Mouse (Mus musculus): ENCODE data around the gene Lbhd2.

Gene Lbhd2

GRCm38 (mm10) chr12:111447350-111447749, 40.7 kb downstream of the Lbhd2 start:
- DNase-seq (ENCODE audit: low spot score in 2 of 2) = no peak

- DNase-seq (ENCODE audit: low spot score in 2 of 2) = no peak
These were observed 41.5 kb downstream of the Lbhd2 start for GRCm38 (mm10) chr12:111447898-111448760.

GRCm38 (mm10) chr12:111448931-111449705, 42.5 kb downstream of the Lbhd2 start:
- DNase-seq (ENCODE audit: low spot score in 2 of 2) = no peak

GRCm38 (mm10) chr12:111450359-111450758, 43.8 kb downstream of the Lbhd2 start:
- DNase-seq (ENCODE audit: low spot score in 2 of 2) = no peak

DNA sequence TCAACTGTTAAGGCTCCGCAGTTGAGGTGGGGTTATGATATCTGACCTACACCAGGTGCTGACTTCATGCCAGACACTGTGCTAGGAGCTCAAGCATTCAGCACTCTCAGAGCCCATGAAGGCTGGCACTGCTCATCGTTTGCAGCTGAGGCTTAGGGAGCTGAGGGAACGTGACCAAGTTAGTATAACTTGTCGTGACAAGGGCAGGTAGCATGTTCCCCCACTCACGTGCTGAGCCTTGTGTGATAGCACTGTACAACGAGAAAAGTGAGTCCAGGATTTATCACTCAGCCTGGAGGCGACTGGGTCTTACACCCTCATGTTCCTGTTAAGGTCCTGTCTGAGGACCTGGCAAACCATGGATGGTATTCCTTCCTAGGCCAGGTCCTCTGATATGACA, 45.0 kb downstream of the Lbhd2 start:
- no peak for DNase-seq (ENCODE audit: low spot score in 2 of 2)

DNA sequence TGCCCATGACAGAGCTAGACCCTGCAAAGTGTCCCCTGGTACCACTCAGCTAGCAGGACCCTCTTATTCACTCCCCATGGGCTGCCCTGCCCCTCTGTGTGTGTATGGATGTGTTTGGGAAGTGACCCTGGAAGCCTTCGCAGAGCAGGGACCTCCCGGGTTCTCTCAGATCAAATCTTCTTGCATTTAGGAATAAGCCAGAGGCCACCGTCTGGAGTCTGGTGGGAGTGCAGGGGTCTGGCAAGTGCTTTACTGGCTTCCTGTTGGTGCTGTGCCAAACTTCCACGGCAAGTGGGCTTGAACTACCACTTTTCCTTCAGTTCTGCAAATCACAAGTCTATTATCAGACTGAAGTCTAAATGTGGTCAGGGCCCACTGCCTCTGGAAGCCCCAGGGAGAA, 47.4 kb downstream of the Lbhd2 start:
- DNase-seq (ENCODE audit: low spot score in 2 of 2) = no peak

GRCm38 (mm10) chr12:111454543-111455280, 48.1 kb downstream of the Lbhd2 start:
- no peak for DNase-seq (ENCODE audit: low spot score in 2 of 2)

GRCm38 (mm10) chr12:111455311-111455846, 48.8 kb downstream of the Lbhd2 start:
- no peak for DNase-seq (ENCODE audit: low spot score in 2 of 2)

DNA sequence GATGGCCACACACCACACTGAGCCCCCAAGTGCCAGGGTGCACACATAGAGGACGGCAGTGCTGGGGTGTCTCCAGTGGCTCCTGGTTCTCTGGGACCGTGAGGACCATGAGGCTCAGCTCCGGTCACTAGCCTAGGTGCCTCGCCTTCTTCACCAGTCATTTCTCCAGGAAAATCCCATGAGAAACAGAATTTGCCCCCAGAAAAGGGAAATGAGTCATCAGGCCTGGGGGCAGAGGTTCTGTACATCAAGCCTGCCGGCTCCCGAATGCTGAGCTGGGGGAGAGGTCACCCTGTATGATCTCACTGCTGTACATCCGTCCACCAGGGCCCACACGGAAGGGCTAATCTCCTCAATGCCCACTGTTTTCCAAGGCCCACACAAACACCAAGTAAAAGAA, 49.3 kb downstream of the Lbhd2 start:
- no peak for DNase-seq (ENCODE audit: low spot score in 2 of 2)

- no peak for DNase-seq (ENCODE audit: low spot score in 2 of 2)
These were observed 51.1 kb downstream of the Lbhd2 start for GRCm38 (mm10) chr12:111457742-111458141.
